Mouse (Mus musculus): ENCODE measurements at regions not wholly inside any gene's neighbourhood (a gene's known extent, or its start where the extent isn't known, plus 50 kb on each side); places are given as distances from the start of the nearest gene placed in this dataset.
A peak's percentile ranks its signal among the peaks of the same experiment; 100 is the strongest.

DNA sequence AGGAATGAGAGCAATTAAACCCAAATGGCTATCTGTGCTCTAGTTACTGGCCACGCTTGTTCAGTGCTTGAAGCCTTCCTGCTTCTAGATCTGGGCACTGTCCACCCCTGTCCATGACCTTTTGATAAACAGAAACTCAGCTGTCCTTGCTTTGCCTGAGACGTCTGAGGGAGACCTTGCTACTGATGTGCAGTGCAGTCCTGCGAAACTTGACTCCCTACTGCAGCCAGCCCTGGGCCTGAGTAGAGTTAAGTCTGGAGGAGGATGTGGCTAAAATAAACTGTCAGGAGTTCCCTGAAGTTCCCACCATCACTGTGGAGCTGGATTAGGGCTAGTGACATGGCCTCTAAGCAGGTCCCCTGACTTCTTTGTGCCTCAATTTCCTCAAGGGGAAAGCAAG, 88.4 kb upstream of the Cxcr4 start:
- no peak for DNase-seq (ENCODE audit: low spot score in 2 of 2)

DNA sequence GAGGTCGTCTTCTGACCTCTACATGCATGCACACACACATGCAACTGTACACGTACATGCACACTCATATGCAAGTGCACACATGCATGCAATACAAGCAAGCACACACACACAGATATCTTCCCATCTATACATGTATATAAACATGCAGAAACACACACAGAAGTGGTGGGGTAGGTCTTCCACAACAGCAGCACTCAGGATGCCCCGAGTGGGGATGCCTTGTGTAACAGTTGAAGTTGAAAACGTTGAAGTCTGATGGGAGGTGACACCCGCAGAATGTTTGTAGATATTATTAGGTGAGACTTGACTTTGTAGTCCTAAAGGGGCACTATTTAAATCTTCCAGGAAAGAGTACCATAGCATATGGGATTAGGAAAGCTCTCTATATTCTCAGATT, 87.9 kb upstream of the Cxcr4 start:
- no peak for DNase-seq (ENCODE audit: low spot score in 2 of 2)

DNA sequence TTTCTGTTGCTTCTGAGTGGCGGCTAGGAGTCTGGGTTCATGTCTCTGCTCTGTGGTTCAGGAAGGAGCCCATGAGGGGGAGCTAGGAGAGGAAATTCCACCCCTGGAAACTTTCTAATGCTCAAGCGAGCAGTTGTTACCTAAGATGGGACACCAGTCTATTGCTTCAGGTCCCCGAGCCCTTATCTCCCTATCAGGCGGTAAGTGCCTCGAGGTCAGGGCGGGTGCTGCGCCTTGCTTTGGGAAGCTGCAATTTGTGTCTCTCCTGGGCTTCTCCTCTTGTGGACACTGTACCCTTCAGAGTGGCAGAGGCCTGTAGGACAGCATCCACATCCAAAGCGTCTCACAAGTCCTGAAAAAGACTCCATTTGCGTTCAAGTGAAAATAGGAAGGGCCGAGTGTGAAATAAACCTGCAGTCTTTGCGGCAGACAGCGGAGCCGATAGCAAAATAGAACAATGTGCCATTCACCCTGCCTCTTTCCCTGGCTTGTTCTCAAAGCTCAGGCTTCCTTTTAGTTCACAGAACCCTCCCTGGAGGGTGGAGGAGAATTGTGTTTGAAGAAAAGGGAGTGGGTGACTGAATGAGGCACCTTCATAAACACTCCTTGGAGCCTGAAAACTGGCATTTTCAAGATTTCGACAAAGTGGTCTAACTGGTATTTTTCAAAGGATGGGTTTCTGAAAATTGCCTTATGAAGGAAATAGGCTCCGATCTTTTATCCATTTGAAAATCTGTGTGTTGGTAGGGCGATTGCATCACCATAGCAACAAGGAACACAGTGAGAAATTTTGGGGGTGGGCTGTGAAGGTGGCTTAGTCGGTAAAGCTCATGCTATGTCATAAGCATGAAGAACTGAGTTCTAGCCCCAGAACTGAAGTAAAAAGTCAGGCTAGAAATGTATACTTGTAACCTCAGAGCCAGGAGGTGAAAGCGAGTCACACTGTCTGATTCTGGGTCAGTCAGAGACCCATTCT, 87.2 kb upstream of the Cxcr4 start:
- DNase-seq (ENCODE audit: low spot score in 2 of 2) = no peak

DNA sequence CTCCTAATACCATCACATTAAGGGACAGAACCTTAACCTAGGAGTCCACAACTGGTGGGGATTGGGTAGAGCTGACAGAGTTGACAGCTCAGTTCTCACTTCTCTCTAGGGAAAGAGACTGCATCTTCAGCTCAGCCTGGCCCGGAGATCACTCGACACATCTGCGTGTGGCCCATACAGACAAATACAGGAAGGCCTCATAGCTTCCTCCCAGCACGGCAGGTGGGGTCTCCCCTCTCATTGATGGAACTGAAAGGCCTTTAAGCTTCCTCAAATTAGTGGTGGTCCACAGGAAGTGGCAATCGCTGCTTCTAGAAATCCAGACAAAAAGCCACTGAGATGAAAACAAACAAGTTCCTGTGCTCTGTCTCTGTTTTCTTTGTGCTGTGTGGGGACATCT, 83.4 kb upstream of the Cxcr4 start:
- no peak for DNase-seq (ENCODE audit: low spot score in 2 of 2)

DNA sequence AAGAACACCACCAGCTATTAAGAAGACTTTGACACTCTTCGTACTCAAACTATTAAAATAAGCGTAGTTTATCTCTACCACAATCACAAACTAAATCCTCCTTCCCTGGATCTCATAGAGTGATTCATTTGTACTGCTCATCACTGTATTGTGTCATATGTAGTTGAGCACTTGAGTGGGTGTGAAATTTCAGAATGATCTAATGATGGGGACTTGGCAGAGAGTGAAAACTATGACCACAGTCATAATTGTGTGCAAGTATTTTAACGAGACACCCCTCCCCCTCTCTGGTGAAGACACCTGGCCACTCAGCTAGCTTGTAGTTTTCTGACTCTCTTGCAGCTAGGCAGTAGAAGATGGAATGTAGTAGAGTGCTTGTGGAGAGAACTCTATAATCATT, 80.2 kb upstream of the Cxcr4 start:
- no peak for DNase-seq (ENCODE audit: low spot score in 2 of 2)

DNA sequence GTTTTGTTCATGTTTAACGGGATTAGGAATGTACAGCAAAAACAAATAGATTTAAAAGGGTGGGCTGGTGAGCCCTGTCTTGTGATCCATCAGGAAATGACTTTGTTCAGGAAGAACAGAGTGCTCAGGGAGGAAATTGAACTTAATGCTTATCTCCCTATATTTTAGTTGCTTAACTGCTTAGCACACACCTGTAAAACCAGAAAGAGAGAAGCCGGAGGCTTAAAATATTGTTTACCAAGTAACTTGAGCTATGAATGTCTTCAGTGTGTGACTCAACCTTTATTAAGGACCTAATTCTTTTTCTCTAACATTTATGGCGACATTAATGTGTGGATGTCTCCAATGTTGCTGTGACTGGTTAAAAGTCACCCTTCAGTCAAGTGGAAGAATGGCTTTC, 79.4 kb upstream of the Cxcr4 start:
- DNase-seq (ENCODE audit: low spot score in 2 of 2) = no peak

DNA sequence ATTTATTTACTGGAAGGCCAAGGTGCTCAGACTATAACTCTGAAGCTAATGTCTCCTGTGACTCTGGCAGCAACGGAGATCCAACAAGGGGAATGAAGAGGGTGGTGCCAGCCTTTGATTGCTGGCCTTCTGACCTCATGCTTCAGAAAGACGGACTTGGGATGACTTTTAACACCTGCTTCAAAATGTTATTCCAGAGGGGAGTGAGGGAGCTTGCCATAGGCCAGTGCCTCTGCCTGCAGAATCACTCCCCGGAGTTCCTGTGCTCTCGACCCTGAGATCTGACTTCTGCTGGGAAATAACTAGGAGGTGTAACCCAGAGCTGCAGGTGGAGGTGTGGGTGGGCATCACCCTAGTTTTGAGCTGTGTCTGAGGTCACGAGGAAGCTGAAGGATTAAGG, 78.9 kb upstream of the Cxcr4 start:
- DNase-seq (ENCODE audit: low spot score in 2 of 2) = no peak

DNA sequence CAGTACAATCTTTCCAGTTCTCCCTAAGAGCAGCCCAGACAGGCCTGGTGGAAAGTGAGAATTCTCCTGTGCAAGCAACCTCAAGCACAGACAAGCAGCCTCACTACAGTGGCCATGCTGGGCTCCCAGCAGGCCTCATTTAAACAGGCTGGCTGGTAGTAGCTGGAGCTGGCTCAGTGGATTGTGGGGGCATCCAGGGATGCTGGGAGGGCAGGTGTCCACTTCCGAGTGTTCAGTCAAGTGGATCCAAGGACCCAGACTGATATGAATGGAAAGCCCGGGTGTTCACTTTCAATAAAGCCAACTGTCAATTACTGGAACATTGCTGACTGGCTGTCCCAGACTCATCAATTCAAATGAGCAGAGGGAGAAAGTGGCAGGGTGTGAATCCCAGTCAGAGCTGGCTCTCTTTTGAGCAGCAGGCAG, 77.2 kb upstream of the Cxcr4 start:
- DNase-seq (ENCODE audit: low spot score in 2 of 2) = peak in 1 of 2 experiments; percentile 71

DNA sequence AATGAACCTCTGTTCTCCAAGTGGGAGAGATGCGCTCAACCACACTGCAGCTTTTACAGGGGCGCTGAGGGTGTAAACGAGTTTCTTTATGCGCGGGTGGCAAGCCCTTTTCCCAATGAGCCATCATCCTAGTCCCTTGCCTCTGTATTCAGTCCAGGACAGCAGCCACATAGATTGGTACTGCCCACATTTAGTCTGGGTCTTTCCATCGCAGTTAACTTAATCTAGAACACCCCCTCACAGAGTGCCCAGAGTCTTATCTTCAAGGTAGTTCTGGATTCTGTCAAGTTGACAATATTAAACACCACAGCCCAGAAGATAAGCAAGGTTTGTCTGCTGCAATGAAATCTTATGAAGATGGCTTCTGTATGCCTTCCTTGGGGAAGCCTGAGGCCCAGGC, 76.6 kb upstream of the Cxcr4 start:
- no peak for DNase-seq (ENCODE audit: low spot score in 2 of 2)

DNA sequence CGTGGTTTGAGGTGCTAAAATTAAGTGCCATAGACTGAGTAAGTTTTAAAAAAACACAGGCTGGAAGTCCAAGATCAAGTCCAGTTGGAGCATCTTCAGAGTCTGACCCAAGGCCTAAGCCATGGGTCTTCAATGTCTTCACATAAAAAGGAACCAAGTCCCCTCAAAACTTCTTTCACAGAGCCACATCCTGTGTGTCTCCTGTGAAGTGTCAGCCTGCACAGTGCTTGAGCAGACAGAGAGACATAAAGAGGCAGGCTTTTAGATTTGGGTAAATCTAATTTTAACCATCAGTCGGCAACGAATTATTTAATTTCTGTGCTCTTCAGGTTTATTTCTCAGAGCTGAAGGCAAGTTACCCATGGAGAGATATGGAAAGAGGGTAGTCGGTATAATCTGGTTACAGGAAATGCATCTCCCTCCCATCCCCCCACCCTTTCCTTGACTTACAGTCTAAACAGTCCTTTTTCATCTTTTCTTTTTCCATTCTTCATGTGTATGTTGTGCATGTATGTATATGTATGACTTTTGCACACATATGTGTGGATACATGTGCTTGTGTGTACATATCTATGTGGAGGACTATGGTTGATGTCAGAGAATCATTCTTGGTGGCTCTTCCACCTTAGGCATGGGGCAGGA, 75.1 kb upstream of the Cxcr4 start:
- no peak for DNase-seq (ENCODE audit: low spot score in 2 of 2)

DNA sequence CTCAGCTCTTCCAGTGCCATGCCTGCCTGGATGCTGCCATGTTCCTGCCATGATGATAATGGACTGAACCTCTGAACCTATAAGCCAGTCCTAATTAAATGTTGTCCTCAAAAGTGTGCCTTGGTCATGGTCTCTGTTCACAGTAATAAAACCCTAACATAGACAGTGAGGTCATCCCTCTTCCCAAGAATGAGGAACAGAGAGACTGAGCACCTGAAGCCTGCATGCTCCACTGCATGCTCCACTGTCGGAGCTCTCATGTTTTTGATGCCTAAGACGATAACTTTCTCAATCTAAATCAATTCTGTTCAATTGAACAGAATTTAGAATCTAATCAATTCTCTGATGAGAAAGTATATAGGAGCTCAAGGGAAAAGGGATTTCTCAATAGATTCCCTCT, 71.1 kb upstream of the Cxcr4 start:
- DNase-seq (ENCODE audit: low spot score in 2 of 2) = no peak

DNA sequence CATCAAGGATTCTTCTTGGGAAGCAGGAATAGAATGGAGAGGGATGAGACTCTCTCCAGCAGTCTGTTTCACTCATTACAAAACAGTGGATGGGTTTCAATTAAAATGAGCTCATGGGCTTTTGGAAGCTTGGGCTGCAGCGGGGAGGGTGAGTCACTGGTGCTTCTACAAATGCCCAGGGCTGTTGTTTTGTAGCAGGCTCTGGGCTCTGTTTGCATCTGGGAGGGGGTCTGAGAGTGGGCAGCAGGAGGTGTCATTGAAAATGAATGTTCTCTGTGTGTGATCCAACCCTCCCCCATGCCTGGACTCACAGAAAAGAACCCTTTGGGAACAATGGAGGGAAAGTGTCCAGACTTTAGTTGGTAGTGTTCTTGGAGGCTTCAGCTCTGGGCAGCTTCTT, 67.8 kb upstream of the Cxcr4 start:
- DNase-seq (ENCODE audit: low spot score in 2 of 2) = peak; percentile 12 to 41

DNA sequence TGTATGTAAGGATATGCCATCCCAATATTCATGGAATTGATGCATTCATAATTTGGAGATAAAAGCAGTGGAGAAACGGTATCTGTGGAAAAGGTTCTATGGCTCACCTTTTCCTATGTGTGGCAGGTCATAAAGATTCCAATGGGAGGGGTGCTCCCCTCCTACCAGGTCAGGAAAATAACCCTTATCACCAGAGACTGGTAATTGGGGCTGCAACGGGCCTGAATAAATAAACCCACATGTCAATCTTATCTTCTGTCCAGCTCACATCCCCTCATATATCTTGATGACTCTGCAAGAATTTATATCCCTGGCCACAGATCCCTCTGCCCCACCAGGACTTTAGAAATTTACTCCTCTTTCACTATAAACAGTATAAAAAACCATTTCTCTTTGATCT, 66.7 kb upstream of the Cxcr4 start:
- DNase-seq (ENCODE audit: low spot score in 2 of 2) = no peak

DNA sequence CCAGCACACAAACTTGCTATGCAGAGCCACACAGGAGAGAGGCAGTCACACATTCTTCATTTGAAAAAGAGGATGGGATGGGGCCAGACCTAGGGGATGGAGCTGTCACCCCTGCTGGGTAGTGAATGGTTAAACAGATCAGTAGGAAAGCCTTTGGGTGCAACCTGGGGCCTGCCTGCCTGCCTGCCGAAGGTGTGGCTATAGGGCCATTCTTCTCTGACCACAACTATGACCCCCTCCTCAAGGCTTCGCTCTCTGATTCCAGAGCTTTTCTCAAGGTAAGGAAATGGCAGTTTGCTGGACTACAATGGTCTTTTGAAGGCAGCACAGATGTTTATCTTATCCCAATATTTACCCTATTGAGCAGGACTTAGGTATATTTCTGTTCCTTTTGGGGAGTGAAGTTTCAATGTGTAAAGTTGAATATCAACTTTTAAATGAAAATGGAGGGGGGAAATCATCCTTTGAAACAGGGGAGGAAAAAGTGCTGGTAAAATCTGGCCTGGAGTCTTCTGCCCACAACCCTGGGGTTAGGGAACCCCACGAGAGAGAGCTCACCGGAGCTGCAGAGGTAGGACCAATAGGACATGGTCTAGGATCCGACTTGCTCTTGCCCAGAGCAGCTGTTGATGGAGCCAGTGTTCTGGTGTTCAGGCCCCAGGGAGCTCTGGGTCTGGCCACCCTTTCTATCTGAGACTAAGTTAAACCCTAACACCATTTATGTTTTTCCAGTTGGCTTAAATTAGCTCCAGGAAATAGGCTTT, 62.2 kb upstream of the Cxcr4 start:
- no peak for DNase-seq (ENCODE audit: low spot score in 2 of 2)

DNA sequence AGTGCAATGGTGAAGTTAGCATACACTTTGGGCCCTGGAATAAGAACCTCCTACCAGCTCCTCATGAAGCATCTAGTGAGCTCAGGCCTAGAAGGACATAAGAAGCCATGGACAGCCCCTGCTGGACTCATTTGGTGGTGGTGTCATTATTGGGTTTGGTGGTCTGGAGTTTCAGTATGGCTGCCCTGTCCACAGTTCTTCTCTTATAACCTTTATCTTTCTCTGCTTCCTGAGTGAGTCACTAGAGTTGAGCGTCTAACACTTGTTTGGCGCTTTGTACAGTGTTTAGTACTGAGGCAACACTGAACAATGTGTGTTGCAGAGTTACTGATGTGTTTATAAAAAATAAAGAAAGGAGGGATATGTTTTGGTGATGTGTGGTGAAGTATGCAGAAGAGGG, 58.5 kb upstream of the Cxcr4 start:
- DNase-seq (ENCODE audit: low spot score in 2 of 2) = no peak

DNA sequence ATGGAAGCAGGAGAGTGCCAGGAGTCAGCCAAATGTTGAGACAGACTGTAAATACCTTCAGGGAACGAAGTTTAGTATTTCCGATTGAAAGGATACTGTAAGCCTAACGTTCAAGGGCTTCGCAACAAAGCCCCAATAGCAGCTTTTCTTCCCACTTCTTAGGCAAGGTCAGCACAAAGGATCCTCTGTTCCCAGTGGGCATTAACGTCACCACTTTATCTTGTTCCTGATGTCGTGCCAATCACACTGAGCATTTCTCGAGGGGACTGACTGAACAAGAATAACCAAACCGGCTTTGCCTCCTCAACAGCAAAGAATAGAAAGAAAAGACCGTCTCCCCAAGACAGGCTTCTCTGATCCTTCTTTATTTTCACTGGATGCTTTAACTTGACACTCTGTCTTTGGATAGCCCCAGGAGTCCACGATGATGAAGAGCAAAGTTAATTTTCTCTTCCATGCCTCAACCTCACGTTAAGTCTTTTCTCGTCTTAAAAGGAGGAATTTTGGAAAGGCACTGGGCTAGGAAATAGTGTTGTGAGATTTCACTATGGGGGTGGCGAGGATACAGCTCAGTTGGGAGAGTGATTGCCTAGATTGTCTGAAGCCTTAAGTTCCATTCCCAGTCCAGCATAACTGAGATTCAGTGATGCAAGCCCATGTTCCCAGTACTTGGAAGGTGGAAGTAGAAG, 57.5 kb upstream of the Cxcr4 start:
- no peak for DNase-seq (ENCODE audit: low spot score in 2 of 2)

DNA sequence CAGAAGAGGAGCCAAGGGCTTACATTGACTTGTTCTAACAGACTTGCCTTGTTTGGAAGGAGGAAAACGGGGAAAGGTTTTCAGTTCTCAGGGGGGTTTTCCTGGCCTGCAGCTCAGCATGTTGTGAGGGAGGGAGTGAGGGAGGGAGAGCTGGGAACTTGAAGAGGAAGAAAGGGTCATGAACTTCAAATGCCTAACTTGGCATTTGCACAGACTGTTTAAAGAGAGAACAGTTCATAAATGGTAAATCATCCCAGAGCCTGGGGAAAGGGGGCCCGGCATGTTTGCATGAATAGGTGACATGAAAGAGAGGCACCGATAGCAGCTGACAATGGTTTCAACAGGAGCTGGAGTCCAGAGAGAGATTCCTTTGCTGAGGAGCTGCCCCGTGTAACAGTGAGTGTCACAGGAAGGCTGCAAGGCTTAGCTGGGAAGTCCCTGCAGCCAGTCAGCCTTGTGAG, 51.3 kb upstream of the Cxcr4 start:
- DNase-seq (ENCODE audit: low spot score in 2 of 2) = no peak

DNA sequence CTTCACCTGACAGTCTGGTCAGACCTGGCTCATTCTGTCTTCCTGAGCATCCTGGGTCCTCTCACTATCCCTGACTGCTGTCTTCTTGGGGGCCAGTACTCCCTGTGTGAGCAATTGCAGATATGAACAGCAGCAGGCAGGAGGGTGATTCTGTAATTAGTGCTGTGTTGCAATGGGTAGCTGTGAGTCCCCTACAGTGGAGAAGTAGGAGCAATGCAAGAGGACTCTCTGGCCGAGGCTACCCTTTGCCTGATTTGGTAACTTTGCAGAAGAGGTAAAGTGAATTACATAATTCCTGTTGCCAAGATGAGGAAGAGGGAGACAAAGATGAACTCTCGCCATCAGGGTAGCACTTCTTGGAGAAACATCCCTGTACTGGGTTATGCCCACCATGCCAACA, 50.1 kb upstream of the Cxcr4 start:
- DNase-seq (ENCODE audit: low spot score in 2 of 2) = no peak
